Mouse (Mus musculus) heart, postnatal 0 days (tissue): Measurements from ENCODE around the gene Smpd3.

Experiments used
- CTCF ChIP-seq: IDR thresholded peaks from 2 replicates; pipeline ENCODE4 v1.5.1; 2016; ENCODE audit warnings: antibody characterized with exemption, control low read depth, low read depth
- EP300 ChIP-seq: IDR thresholded peaks from 2 replicates; pipeline ENCODE4 v1.6.1; 2016; ENCODE audit warnings: antibody characterized with exemption, low read depth

DNA sequence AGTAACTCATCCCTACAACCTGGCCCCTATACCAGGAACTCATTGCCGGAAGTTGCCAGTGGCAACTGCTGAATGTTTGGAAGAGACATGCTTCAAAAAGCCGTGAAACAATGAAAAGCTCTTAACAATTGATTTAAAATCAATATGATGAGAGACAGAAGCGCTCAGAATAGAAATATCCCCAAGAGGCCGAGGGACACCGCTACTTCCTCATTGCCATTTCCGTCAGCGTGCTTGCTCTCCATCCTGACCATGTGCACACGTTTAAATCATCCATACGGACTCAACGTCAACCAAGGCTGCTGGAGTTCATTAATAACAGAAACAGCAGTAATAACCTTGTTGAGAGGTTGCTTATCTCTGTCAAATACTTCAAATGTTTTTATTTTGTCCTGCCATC, 21.3 kb downstream of the Smpd3 start:
- no peak for TF ChIP-seq CTCF
- no peak for TF ChIP-seq EP300
